Mouse (Mus musculus): Measurements from ENCODE around the gene Zfp874a. TPM values are rescaled to one million over a fixed set of nuclear protein-coding genes. Genes with fewer than 3 reads are reported as not detected.
A peak's percentile ranks its signal among the peaks of the same experiment; 100 is the strongest.
"Not testable (repeated sequence)": the region's sequence is repeated elsewhere in the genome, so short reads cannot be mapped to it uniquely, and the experiment has no call there.

The Zfp874a gene
- polyA plus RNA-seq, 1 experiment from 2014 or later = 10.8 TPM

GRCm38 (mm10) chr13:67463506-67464185, 12.2 kb upstream of the Zfp874a start:
- H3K36me3 ChIP-seq (ENCODE audit: control insufficient read depth, insufficient read depth, low read length); H3K4me1 ChIP-seq (replicated peaks; ENCODE audit: control insufficient read depth, insufficient read depth, low read length); H3K9ac ChIP-seq (ENCODE audit: low read length); ATAC-seq (ENCODE audit: low read depth); H3K9me3 ChIP-seq (ENCODE audit: control insufficient read depth, low read length); H3K27me3 ChIP-seq (ENCODE audit: control insufficient read depth, insufficient read depth, low read depth, low read length); H3K4me3 ChIP-seq (ENCODE audit: low read length); H3K4me2 ChIP-seq (ENCODE audit: low read depth, low read length); H3K27ac ChIP-seq (ENCODE audit: low read length): not testable (repeated sequence)
- 80% methylated on average over 2 of the region's 5 CpGs for WGBS

- H3K9me3 ChIP-seq (ENCODE audit: control insufficient read depth, low read length) = no peaks in the 10 kb centered on the region
- H3K9ac ChIP-seq (ENCODE audit: low read length) = peak overlapping the region; percentile 81
- H3K27ac ChIP-seq (ENCODE audit: low read length) = no peak overlapping the region
- H3K4me1 ChIP-seq (replicated peaks; ENCODE audit: control insufficient read depth, insufficient read depth, low read length) = 0 out of 2 replicates have a peak, but pooled peaks cover 5% of the 10 kb centered on the region
- peak; percentile 9; the same call in 1 of the 2 replicates for ATAC-seq (ENCODE audit: low read depth)
- 15% methylated on average over 3 of the region's 3 CpGs for WGBS
- peaks cover 5% of the 10 kb centered on the region; the same call in 1 of the 2 replicates for H3K36me3 ChIP-seq (ENCODE audit: control insufficient read depth, insufficient read depth, low read length)
- peak overlapping the region; percentile 73 for H3K4me2 ChIP-seq (ENCODE audit: low read depth, low read length)
- H3K4me3 ChIP-seq (ENCODE audit: low read length) = peak overlapping the region; percentile 68
- no peaks in the 10 kb centered on the region for H3K27me3 ChIP-seq (ENCODE audit: control insufficient read depth, insufficient read depth, low read depth, low read length)
These were observed 541 bp upstream of the Zfp874a start for GRCm38 (mm10) chr13:67452021-67452309.

- H3K36me3 ChIP-seq (ENCODE audit: control insufficient read depth, insufficient read depth, low read length); H3K27ac ChIP-seq (ENCODE audit: low read length); H3K4me2 ChIP-seq (ENCODE audit: low read depth, low read length); H3K9ac ChIP-seq (ENCODE audit: low read length); H3K9me3 ChIP-seq (ENCODE audit: control insufficient read depth, low read length); H3K4me1 ChIP-seq (replicated peaks; ENCODE audit: control insufficient read depth, insufficient read depth, low read length); H3K4me3 ChIP-seq (ENCODE audit: low read length); H3K27me3 ChIP-seq (ENCODE audit: control insufficient read depth, insufficient read depth, low read depth, low read length); ATAC-seq (ENCODE audit: low read depth): not testable (repeated sequence)
- 100% methylated on average over 1 of the region's 3 CpGs for WGBS
These were observed 14.3 kb downstream of the Zfp874a start for GRCm38 (mm10) chr13:67437095-67437494.

GRCm38 (mm10) chr13:67428116-67428515, 23.3 kb downstream of the Zfp874a start:
- no peak for ATAC-seq (ENCODE audit: low read depth)
- 77% methylated on average over 3 of the region's 3 CpGs for WGBS
- no peak overlapping the region for H3K9ac ChIP-seq (ENCODE audit: low read length)

GRCm38 (mm10) chr13:67425699-67426098, 25.7 kb downstream of the Zfp874a start:
- not testable (repeated sequence) for H3K9me3 ChIP-seq (ENCODE audit: control insufficient read depth, low read length); H3K27ac ChIP-seq (ENCODE audit: low read length); H3K27me3 ChIP-seq (ENCODE audit: control insufficient read depth, insufficient read depth, low read depth, low read length); H3K4me1 ChIP-seq (replicated peaks; ENCODE audit: control insufficient read depth, insufficient read depth, low read length); H3K4me2 ChIP-seq (ENCODE audit: low read depth, low read length); H3K4me3 ChIP-seq (ENCODE audit: low read length); ATAC-seq (ENCODE audit: low read depth); H3K36me3 ChIP-seq (ENCODE audit: control insufficient read depth, insufficient read depth, low read length); H3K9ac ChIP-seq (ENCODE audit: low read length)

More at GRCm38 (mm10) chr13:67428116-67428515, 23.3 kb downstream of the Zfp874a start:
- Histone ChIP-seq H3K9me3 (ENCODE audit: control insufficient read depth, low read length) (no peaks in the 10 kb centered on the region), H3K27me3 (ENCODE audit: control insufficient read depth, insufficient read depth, low read depth, low read length) (no peaks in the 10 kb centered on the region), H3K4me1 (replicated peaks; ENCODE audit: control insufficient read depth, insufficient read depth, low read length) (no peaks in the 10 kb centered on the region), H3K36me3 (ENCODE audit: control insufficient read depth, insufficient read depth, low read length) (no peaks in the 10 kb centered on the region), H3K27ac (ENCODE audit: low read length) (no peak overlapping the region), H3K4me2 (ENCODE audit: low read depth, low read length) (no peak overlapping the region), H3K4me3 (ENCODE audit: low read length) (no peak overlapping the region)

GRCm38 (mm10) chr13:67422532-67422931, 28.9 kb downstream of the Zfp874a start:
- H3K4me2 ChIP-seq (ENCODE audit: low read depth, low read length); H3K27ac ChIP-seq (ENCODE audit: low read length); H3K9me3 ChIP-seq (ENCODE audit: control insufficient read depth, low read length); H3K36me3 ChIP-seq (ENCODE audit: control insufficient read depth, insufficient read depth, low read length); ATAC-seq (ENCODE audit: low read depth); H3K4me3 ChIP-seq (ENCODE audit: low read length); H3K4me1 ChIP-seq (replicated peaks; ENCODE audit: control insufficient read depth, insufficient read depth, low read length); H3K9ac ChIP-seq (ENCODE audit: low read length); H3K27me3 ChIP-seq (ENCODE audit: control insufficient read depth, insufficient read depth, low read depth, low read length): not testable (repeated sequence)
- 86% methylated on average over 2 of the region's 2 CpGs for WGBS

- peak within 1 kb of the TSS; percentile 64 for H3K9ac ChIP-seq (ENCODE audit: low read length)
- no peaks in the 10 kb centered on the region for H3K4me1 ChIP-seq (replicated peaks; ENCODE audit: control insufficient read depth, insufficient read depth, low read length)
- WGBS = 3% methylated on average over 22 of the region's 22 CpGs
- no peak within 1 kb of the TSS for H3K27ac ChIP-seq (ENCODE audit: low read length)
- H3K4me3 ChIP-seq (ENCODE audit: low read length) = peak within 1 kb of the TSS; percentile 66
- peak within 1 kb of the TSS; percentile 75 for H3K4me2 ChIP-seq (ENCODE audit: low read depth, low read length)
- peak; percentile 81 for ATAC-seq (ENCODE audit: low read depth)
- no peaks in the 10 kb centered on the region for H3K9me3 ChIP-seq (ENCODE audit: control insufficient read depth, low read length)
- H3K27me3 ChIP-seq (ENCODE audit: control insufficient read depth, insufficient read depth, low read depth, low read length) = no peaks in the 10 kb centered on the region
- H3K36me3 ChIP-seq (ENCODE audit: control insufficient read depth, insufficient read depth, low read length) = no peaks in the 10 kb centered on the region
These were observed 30.1 kb downstream of the Zfp874a start, which contains the start of gene Zfp459 for GRCm38 (mm10) chr13:67421207-67421857. Gene Zfp459, minus strand, starts transcription at chr13:67421418.

- no peaks in the 10 kb centered on the region for H3K4me1 ChIP-seq (replicated peaks; ENCODE audit: control insufficient read depth, insufficient read depth, low read length)
- no peaks in the 10 kb centered on the region for H3K9me3 ChIP-seq (ENCODE audit: control insufficient read depth, low read length)
- peak overlapping the region; percentile 66 for H3K4me3 ChIP-seq (ENCODE audit: low read length)
- no peaks in the 10 kb centered on the region for H3K27me3 ChIP-seq (ENCODE audit: control insufficient read depth, insufficient read depth, low read depth, low read length)
- H3K36me3 ChIP-seq (ENCODE audit: control insufficient read depth, insufficient read depth, low read length) = no peaks in the 10 kb centered on the region
- peak; percentile 61 for ATAC-seq (ENCODE audit: low read depth)
- peak overlapping the region; percentile 64 for H3K9ac ChIP-seq (ENCODE audit: low read length)
- H3K4me2 ChIP-seq (ENCODE audit: low read depth, low read length) = peak overlapping the region; percentile 75
- H3K27ac ChIP-seq (ENCODE audit: low read length) = no peak overlapping the region
- WGBS = 26% methylated on average over 11 of the region's 11 CpGs
These were observed 30.7 kb downstream of the Zfp874a start for GRCm38 (mm10) chr13:67420558-67421206.

- no peaks in the 10 kb centered on the region for H3K9me3 ChIP-seq (ENCODE audit: control insufficient read depth, low read length)
- H3K4me3 ChIP-seq (ENCODE audit: low read length) = no peak overlapping the region
- H3K4me2 ChIP-seq (ENCODE audit: low read depth, low read length) = no peak overlapping the region
- no peak overlapping the region for H3K9ac ChIP-seq (ENCODE audit: low read length)
- no peaks in the 10 kb centered on the region for H3K4me1 ChIP-seq (replicated peaks; ENCODE audit: control insufficient read depth, insufficient read depth, low read length)
- H3K36me3 ChIP-seq (ENCODE audit: control insufficient read depth, insufficient read depth, low read length) = no peaks in the 10 kb centered on the region
- no peaks in the 10 kb centered on the region for H3K27me3 ChIP-seq (ENCODE audit: control insufficient read depth, insufficient read depth, low read depth, low read length)
- no peak overlapping the region for H3K27ac ChIP-seq (ENCODE audit: low read length)
- no peak for ATAC-seq (ENCODE audit: low read depth)
- 88% methylated on average over 3 of the region's 3 CpGs for WGBS
These were observed 34.6 kb downstream of the Zfp874a start for GRCm38 (mm10) chr13:67416811-67417210.

Measured in lung, embryonic 16.5 days (tissue).